Mouse (Mus musculus) embryo, embryonic 11 days (tissue): ENCODE results near the gene Ppargc1a.

Experiments used
- DNase-seq: peaks from one replicate; pipeline ENCODE4 v3.0.0-alpha.2; 2015

Ppargc1a gene

DNA sequence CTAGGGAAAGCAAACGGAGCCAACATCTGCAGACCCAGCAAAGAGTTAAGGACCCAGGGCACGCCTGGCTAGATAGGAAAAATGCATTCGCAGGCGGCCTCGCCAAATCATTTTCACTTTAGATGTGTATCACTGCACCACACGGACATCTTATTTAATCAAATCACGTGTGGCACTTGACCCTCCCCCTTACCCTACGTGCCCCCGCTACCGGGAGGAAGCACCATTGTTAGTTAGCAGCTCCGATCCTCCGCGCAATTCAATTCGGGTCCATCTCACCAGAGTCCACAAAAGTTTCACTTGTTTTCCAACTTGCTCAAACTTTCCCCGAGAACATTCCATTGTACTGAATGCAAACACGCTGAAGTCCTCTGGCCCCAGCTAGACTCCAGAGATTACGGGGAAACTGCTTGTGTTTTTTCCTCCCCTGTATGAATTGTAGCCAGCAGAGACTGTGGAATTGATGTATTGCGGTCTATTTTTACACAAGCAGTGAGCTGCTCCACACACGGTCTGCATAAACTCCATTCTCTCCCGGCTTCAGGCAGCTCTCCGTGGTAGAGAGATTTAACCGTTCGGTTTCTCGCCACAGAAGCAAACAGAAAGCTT is 14.9 kb downstream of the Ppargc1a start:
- DNase-seq = peak; percentile 78

- DNase-seq = peak; percentile 23
Measured at GRCm38 (mm10) chr5:51551852-51552482, 15.6 kb downstream of the Ppargc1a start.

- DNase-seq = no peak
Measured at GRCm38 (mm10) chr5:51547442-51548035, 20.0 kb downstream of the Ppargc1a start.

GRCm38 (mm10) chr5:51546817-51547216 is 20.7 kb downstream of the Ppargc1a start:
- no peak for DNase-seq

DNA sequence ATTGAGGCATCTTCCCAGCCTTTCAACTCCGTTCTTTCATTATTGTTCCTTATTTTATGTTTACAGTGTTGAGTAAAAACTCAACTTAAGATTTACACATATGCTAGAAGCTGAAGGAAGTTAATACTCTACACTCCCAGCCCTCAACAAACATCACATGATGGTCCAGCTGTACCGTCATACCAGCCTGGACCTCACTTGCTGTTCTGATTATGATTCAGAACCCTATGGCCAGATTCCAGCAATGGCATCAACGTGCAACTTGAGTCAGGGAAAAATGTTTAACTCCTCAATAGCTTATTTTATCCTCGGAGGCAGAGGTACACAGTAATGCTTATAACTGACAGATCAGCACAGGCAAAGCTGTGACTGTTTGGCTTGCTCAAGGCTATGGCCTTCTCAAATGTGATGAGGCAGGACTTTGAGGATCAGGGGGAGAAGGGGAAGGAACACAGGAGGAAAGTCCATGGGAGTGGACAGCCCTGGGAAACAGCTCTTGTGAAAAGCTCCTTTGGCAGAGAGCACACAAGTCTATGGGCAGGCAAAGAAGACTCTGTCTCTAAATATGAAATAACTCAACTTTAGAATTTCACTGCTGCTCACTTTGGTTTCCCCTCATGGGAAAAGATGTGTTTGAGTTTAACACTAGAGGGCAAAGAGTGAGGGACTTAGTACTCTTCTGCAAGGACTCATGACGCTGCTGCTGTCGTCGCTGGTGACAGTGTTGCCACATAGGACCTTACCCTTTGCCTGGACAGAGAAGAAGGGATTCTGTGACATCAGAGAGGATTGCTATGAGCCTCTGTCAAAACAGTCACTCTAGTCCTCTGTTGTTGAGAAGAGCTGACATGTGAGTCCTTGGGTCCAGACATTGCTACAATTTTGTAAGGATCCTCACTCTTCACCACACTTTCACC is 22.1 kb downstream of the Ppargc1a start:
- DNase-seq = no peak

GRCm38 (mm10) chr5:51544141-51544735 is 23.3 kb downstream of the Ppargc1a start:
- DNase-seq = peak; percentile 15

DNA sequence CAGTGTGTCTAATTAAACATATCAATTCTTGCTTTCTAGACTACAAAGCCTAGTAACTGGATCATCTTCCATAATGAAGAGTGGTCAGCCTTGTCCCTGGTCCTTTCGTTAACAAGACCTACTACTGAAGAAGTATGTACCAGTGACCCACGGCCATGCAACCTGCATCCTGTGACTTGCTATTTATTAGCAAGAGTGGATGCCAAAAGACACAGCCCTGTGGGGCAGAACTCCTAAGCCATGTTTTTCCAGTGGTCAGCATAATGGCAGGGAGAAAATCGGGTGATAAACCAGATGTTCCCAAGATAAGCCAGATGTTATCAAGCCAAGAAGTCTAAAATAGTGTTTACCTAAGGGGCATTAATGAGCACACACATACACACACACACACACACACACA is 26.0 kb downstream of the Ppargc1a start:
- DNase-seq = no peak

DNA sequence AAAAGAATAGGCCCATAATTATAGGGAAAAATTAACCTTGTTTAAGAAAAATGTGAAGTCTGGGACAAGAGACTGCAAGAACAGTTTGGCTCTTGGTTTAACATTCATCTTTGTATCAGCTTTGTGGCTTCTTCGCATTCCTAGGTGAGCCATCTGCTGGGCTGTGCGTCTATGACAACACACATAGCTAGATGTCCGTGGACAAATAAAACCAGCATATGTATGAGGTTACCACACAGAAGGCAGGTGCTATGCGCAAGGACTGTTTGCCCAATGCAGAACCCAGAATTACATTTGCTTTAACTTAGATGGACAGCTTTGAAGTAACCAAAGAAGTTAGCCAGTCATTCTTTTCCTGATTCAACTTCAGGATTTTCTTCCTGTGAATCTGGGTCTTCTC is 26.7 kb downstream of the Ppargc1a start:
- no peak for DNase-seq

DNA sequence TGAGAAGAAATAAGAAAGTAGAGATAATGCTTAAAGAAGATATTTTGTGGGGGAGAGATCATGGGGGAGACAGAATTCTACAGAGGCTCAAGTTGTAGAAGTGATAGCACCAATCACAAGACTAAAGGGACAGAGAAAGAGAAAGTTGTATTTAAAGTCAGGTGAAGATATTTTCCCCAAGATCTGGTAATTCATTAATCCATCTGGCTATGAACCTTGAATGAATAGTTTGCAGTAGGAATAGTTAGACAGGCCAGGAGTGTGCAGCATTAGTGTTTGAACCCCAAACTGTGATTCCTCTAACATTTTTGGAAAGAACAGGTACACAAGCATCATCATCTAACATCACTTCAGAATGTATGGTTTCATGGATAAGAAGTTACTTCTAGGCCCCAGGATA is 28.0 kb downstream of the Ppargc1a start:
- no peak for DNase-seq

- DNase-seq = no peak
Measured at GRCm38 (mm10) chr5:51538319-51538718, 29.2 kb downstream of the Ppargc1a start.

- DNase-seq = no peak
Measured at GRCm38 (mm10) chr5:51537646-51538030, 29.9 kb downstream of the Ppargc1a start.

DNA sequence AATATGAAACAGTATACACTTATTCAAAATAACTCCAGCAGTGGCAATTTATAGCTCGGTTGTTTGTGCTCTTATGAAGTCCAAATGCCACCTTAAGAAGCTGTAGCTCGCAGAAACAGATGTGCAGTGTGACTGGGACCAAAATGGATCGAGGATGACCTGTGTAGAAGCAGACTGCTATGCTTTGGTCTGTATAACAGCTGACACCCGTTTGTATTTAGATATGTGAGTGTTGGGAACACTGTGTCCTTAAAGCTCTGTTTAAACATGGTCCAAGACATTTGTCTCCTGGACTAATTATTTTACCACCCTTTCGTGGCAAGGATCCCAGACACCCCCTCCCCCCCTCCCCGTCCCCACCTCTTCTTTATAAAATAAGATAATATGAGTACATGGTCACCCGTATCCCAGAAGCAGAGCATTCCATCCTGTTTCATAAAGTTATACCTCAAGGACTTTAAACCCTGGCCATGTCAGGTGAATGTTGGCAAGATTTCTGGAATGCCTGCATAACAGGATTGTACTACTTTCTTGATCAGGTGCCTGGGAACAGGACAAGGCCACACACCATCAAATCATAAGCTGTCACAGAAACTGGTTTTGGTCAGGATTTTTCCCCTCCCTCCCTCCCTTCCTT is 30.4 kb downstream of the Ppargc1a start:
- DNase-seq = no peak

- DNase-seq = no peak
Measured at GRCm38 (mm10) chr5:51534456-51534855, 33.1 kb downstream of the Ppargc1a start.

DNA sequence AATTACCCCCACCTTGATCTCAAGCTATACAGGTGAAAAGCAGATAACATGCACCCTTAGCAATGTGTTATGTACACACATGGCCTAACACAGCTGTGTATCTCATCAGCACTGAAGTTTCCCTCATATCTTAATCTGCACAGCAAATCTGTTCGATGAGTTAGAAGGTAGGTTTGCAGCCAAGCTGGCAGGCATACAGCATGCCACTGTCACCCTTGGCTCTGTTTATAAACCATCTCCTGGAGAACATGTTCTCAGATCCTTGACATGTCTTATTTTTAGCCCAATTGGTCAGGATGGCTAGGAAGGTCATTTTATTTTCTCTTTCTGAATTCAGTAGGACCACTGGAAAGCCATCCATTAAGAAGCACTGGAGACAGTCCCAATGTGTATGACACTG is 36.2 kb downstream of the Ppargc1a start:
- no peak for DNase-seq

DNA sequence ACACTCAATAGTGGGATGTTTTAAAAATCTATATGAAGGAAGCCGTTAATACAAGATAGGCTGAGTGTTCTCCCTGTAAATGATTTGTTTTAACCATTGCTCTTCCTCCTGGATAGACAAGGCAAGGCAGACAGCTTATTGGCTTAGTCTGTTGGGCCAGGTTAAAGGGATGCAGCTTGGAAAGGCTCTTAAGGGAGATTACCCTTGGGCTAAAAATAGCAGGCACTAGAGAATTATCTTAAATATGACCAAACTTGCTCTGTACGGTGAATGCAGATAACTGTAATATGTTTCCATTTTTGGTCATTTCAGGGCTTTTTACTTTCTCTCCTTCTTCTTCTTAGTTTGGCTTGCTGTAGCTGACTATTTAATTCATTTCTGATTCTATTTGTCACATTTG is 38.1 kb downstream of the Ppargc1a start:
- no peak for DNase-seq

DNA sequence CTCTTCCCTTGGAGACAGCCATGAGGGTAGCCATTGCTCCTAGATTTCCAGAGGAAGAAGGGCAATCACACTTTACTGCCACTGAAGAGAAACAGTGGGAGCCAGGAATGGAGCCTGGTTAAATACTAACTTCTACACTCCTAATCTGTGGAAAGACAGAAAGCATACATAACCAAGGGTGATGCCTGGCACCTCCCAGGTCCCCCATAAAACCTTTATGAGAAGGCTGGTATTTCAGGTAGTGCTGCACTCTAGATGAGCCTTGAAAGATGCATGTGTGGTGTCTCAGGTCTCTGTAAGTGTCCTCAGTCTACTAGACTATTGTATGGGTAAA is 39.4 kb downstream of the Ppargc1a start:
- no peak for DNase-seq

DNA sequence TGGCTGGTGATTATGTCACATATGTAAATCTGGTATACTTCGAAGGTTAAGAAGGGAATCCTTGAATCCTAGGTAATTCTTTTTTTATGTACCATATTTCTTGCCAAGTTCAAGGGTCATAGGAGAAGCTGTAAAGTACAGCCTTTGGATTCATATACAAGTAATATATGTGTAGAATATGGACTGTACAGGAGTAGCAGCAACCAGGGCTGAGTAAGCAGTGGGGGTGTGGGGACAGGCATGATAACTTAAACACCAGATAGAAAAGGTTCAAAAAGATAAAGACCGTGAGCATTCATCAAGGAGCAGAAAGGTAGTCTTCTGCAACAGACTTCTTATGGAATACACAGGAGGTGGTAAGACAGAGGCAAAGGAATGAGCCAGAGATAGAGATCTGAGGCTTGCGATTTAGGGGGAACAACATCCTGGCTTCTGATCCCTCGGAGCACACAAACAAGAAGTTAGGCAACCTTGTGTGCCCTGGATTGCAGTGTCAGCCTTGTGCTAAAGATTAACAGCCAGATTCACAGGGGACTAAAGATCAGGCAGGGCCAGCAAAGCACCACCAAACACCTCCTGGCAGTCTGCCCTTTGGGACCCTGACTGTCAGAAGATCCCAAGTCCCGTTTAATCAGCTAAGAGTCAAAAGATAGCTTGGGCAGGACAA is 39.9 kb downstream of the Ppargc1a start:
- no peak for DNase-seq

GRCm38 (mm10) chr5:51525858-51526257 is 41.7 kb downstream of the Ppargc1a start:
- no peak for DNase-seq

GRCm38 (mm10) chr5:51520807-51521206 is 46.7 kb downstream of the Ppargc1a start:
- DNase-seq = no peak

DNA sequence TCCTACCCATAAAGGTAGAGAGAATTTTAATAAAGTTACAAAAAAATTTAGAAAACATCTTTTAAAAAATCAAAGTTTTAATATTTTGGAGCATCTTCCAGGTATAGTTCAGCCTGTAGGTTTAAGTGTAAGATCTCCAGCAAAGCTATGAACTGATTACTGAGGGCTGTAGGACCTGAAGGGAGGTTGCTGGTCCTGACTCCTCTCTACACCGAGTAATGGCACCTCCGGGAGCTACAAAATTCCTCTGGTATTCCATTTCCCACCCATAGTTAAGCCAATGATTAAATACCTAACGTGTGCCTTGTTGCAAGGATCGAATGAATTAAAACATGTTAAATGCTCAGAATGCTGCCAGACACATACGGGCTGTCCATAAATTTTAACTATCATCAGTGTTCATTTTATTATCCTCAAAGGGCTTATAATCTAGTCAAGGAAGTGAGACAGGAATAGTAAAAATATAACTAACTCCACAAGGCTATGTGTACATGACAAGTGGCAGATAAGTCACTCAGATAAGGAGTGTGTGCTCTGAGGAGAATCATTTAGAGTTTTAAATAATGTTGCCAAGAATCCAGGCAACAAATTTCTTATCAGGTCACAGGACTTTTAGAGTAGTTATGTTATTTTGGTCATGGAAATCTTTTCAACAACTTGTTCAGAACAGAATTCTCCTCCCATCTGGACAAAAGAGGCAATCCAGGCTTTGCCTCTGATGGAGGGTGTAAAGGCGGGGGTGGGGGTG is 49.9 kb downstream of the Ppargc1a start:
- no peak for DNase-seq

- DNase-seq = no peak
Measured at GRCm38 (mm10) chr5:51504654-51505053, 62.9 kb downstream of the Ppargc1a start.
